Mouse (Mus musculus): ENCODE results near the gene Kcnj16.

GRCm38 (mm10) chr11:110993616-110994015 is 25.8 kb downstream of the Kcnj16 start:
- TF ChIP-seq CTCF (IDR thresholded peaks at IDR 0.05; ENCODE audit: extremely low read depth, insufficient read length, insufficient replicate concordance, low read depth, low read length) (no peak), POLR2A (IDR thresholded peaks at IDR 0.05; ENCODE audit: low read depth, low read length) (no peak)
